Mouse (Mus musculus): ENCODE measurements at regions not wholly inside any gene's neighbourhood (a gene's known extent, or its start where the extent isn't known, plus 50 kb on each side); places are given as distances from the start of the nearest gene placed in this dataset.
A peak's percentile ranks its signal among the peaks of the same experiment; 100 is the strongest.

- Histone ChIP-seq H3K4me3 (no peak overlapping the region), H3K27ac (no peak overlapping the region)
- no peak for DNase-seq
- intact Hi-C loops (cut with DNase I) = no loop called here
- no peak for TF ChIP-seq CTCF (IDR thresholded peaks at IDR 0.05)
Observed at GRCm38 (mm10) chr14:46517258-46517657, 126.8 kb upstream of the Bmp4 start.

DNA sequence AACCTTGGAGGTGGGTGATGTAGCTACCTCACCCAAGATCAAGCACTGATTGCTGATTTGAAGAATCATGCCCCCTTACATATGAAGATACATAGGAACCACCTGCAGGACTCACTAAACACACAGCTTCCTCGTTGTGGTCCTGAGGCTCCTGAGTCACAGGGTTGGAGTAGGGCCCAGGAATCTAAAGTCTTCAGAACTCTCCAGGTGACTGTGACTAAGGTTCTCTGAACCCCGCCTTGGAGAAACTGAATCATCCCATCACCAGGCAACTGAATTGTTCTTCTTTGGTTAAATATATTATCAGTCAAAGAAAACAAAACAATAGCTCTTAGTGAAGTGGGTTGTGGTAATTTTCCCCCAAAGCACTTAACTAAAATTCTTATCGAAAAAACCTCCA is 125.8 kb upstream of the Bmp4 start:
- DNase-seq = no peak
- intact Hi-C loops (cut with DNase I) = no loop called here
- TF ChIP-seq CTCF (IDR thresholded peaks at IDR 0.05) = no peak
- H3K4me3 ChIP-seq = no peak overlapping the region
- no peak overlapping the region for H3K27ac ChIP-seq

GRCm38 (mm10) chr14:46514262-46514932 is 123.9 kb upstream of the Bmp4 start:
- Histone ChIP-seq H3K27ac (no peak overlapping the region), H3K4me3 (no peak overlapping the region)
- intact Hi-C loops (cut with DNase I) = no loop called here
- DNase-seq = no peak
- no peak for TF ChIP-seq CTCF (IDR thresholded peaks at IDR 0.05)

GRCm38 (mm10) chr14:46512118-46512517 is 121.6 kb upstream of the Bmp4 start:
- DNase-seq = no peak
- TF ChIP-seq CTCF (IDR thresholded peaks at IDR 0.05) = no peak
- no peak overlapping the region for H3K4me3 ChIP-seq
- intact Hi-C loops (cut with DNase I) = no loop called here
- H3K27ac ChIP-seq = no peak overlapping the region

DNA sequence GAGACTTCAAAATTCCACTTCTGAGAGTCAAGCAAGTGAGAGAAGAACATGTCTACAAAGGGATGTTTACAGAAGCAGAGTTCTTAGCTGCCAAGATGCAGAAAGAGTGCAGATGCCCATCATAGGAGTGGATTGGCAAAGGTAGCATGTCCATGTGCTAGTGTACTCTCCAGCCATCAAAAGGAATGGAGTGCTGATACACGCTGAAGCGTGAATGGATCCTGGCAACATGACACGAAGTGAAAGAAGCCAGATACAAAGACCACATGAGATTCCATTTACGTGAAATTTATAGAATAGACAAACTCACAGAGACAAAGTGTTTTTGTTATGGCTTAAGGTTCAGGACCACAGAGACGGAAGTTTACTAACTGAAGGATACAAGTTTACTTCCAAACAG is 118.4 kb upstream of the Bmp4 start:
- no peak for DNase-seq
- no peak overlapping the region for H3K27ac ChIP-seq
- intact Hi-C loops (cut with DNase I) = no loop called here
- no peak overlapping the region for H3K4me3 ChIP-seq
- TF ChIP-seq CTCF (IDR thresholded peaks at IDR 0.05) = no peak

GRCm38 (mm10) chr14:46505266-46505665 is 114.8 kb upstream of the Bmp4 start:
- Histone ChIP-seq H3K4me3 (no peak overlapping the region), H3K27ac (no peak overlapping the region)
- peak; percentile 22; the same call in 1 of the 2 replicates for TF ChIP-seq CTCF (IDR thresholded peaks at IDR 0.05)
- intact Hi-C loops (cut with DNase I) = no loop called here
- DNase-seq = no peak

GRCm38 (mm10) chr14:46491601-46492000 is 101.1 kb upstream of the Bmp4 start:
- intact Hi-C loops (cut with DNase I) = no loop called here

DNA sequence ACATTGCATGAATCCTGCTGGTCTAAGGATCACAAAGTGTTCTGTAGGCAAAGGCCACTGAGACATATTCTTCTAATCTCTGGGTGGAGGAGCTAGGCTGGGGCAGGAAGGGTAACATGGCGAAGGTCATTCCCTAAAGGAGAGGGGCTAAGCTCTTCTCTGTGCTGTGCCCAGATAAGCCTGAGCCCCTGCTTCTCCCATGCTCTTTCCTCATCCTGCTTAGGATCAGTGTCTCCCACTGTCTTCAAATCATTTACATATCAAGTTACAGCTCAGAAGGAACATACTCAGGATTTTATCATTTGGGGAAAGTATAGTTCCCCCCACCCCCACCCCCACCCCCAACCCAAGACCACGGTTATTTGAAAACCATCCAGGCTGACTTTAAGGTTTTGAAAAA is 100.7 kb upstream of the Bmp4 start:
- TF ChIP-seq CTCF (IDR thresholded peaks at IDR 0.05) = no peak
- DNase-seq = no peak
- Histone ChIP-seq H3K4me3 (no peak overlapping the region), H3K27ac (no peak overlapping the region)
- intact Hi-C loops (cut with DNase I) = no loop called here

More at GRCm38 (mm10) chr14:46491601-46492000, 101.1 kb upstream of the Bmp4 start:
- H3K4me3 ChIP-seq = no peak overlapping the region
- DNase-seq = peak; percentile 23
- H3K27ac ChIP-seq = no peak overlapping the region
- TF ChIP-seq CTCF (IDR thresholded peaks at IDR 0.05) = no peak

DNA sequence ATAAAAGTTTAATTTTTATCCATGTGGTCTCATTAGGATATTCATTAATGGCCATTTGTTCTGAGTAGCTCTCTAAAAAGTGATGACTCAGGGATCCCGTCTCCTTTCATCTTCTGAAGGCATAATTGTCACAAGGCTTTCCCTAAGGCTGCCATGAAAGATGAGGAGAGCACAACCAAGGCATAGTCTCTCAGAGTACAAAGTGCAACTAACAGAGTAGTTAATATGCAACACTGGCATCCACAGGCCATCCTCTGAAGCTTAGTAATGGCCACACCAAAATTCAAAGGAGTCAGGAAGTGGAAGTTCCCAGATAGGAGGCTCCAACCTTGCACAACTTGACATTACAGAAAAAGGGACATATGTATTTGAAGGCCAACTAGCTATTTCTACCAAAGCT is 97.1 kb upstream of the Bmp4 start:
- Histone ChIP-seq H3K27ac (no peak overlapping the region), H3K4me3 (no peak overlapping the region)
- DNase-seq = no peak
- intact Hi-C loops (cut with DNase I) = no loop called here
- no peak for TF ChIP-seq CTCF (IDR thresholded peaks at IDR 0.05)

GRCm38 (mm10) chr14:46480396-46480795 is 89.9 kb upstream of the Bmp4 start:
- TF ChIP-seq CTCF (IDR thresholded peaks at IDR 0.05) = no peak
- intact Hi-C loops (cut with DNase I) = no loop called here
- Histone ChIP-seq H3K27ac (no peak overlapping the region), H3K4me3 (no peak overlapping the region)
- no peak for DNase-seq

GRCm38 (mm10) chr14:46475945-46476344 is 85.5 kb upstream of the Bmp4 start:
- no peak for TF ChIP-seq CTCF (IDR thresholded peaks at IDR 0.05)

DNA sequence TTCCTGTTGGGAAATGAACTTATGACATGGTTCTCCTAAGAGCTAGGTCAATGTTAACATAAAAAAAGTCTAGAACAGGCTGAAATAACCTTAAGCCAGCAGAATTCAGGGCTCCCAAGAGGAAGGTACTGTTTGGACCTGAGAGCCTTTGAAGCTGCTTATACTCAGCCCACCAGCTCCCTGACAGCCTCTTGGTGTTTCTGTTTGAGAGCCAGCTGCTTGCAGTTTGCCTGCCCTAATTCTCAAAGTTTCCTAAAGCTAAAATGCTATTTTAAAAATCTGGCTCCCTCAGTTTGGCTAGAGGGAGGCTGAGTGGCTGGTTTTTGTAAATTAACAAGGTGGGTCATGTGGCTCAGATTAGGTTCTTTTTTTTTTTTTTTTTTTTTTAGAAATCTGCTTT is 72.5 kb upstream of the Bmp4 start:
- TF ChIP-seq CTCF (IDR thresholded peaks at IDR 0.05) = no peak
- Histone ChIP-seq H3K27ac (no peak overlapping the region), H3K4me3 (no peak overlapping the region)
- no peak for DNase-seq
- intact Hi-C loops (cut with DNase I) = no loop called here

More at GRCm38 (mm10) chr14:46475945-46476344, 85.5 kb upstream of the Bmp4 start:
- DNase-seq = no peak
- H3K27ac ChIP-seq = no peak overlapping the region
- no peak overlapping the region for H3K4me3 ChIP-seq
- intact Hi-C loops (cut with DNase I) = no loop called here

DNA sequence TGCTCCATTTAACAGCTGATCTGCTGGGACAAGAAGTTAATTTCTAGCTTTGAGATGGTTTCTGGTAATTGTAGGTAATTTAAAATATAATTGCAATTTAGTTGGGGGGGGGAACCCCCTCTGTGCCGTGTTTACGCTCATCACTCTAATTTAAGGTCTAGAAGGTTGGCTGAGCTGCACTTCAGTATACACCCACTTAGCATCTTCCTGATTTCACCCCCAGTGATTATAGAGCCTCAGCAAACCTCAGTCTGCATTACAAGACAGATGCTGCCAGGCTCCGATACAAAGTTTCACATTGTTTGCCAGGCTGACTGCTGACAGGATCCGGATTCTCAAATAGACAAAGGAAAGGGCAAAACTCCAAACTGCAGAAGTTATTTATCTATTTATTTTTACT is 71.5 kb upstream of the Bmp4 start:
- no peak for DNase-seq
- Histone ChIP-seq H3K27ac (no peak overlapping the region), H3K4me3 (no peak overlapping the region)
- intact Hi-C loops (cut with DNase I) = no loop called here
- TF ChIP-seq CTCF (IDR thresholded peaks at IDR 0.05) = no peak

DNA sequence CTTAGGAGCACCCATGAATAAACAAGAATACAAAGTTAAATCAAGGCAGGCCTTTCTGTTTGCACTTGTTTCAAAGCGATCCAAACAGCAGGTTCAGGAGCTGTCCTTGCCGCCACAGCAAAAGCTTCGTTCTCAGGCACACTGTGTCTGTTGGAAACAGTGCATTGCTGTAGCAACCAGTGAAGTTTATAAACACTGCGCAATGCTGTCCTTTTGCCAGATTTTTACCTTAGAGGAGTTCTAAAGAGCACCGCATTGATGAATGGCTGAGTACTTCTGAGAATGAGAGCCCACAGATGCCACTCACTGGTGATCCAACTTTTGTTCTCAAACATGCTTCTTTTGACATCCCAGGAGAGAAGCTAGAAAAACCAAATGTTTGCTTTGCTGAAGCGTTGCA is 64.0 kb upstream of the Bmp4 start:
- TF ChIP-seq CTCF (IDR thresholded peaks at IDR 0.05) = no peak
- Histone ChIP-seq H3K4me3 (no peak overlapping the region), H3K27ac (no peak overlapping the region)
- intact Hi-C loops (cut with DNase I) = no loop called here
- DNase-seq = no peak

Measured in gastrocnemius, adult 2 months (tissue).